Mouse (Mus musculus) thymus, adult 2 months (tissue): ENCODE data around the gene Slc6a16. TPM values are rescaled to one million over a fixed set of nuclear protein-coding genes. Genes with fewer than 3 reads are reported as not detected.

ENCODE experiments used
- DNase-seq: peaks from one replicate; pipeline ENCODE4 v3.0.0; 2021
- H3K27ac ChIP-seq: fragments of 200-500 bp; 2 replicates; pipeline ENCODE4 v1.5.1; 2012; ENCODE audit warnings: low read length, control low read depth; ENCODE audit not compliant: control insufficient read depth, insufficient read depth
- H3K27me3 ChIP-seq: fragments of 200-500 bp; 2 replicates; pipeline ENCODE4 v1.6.1; 2012; ENCODE audit warnings: mild to moderate bottlenecking, low read length, moderate library complexity, mixed read lengths; ENCODE audit not compliant: control insufficient read depth, insufficient read depth
- H3K36me3 ChIP-seq: fragments of 200-500 bp; 2 replicates; pipeline ENCODE4 v1.6.1; 2012; ENCODE audit warnings: mild to moderate bottlenecking, low read length, moderate library complexity; ENCODE audit not compliant: control insufficient read depth, insufficient read depth
- H3K4me1 ChIP-seq: fragments of 200-500 bp; replicated peaks from 2 replicates; pipeline ENCODE4 v1.6.1; 2012; ENCODE audit warnings: low read length; ENCODE audit not compliant: control insufficient read depth, insufficient read depth
- H3K4me3 ChIP-seq: fragments of 200-500 bp; 2 replicates; pipeline ENCODE4 v1.5.1; 2012; ENCODE audit warnings: mild to moderate bottlenecking, low read length, control low read depth, moderate library complexity; ENCODE audit not compliant: control insufficient read depth, insufficient read depth
- CTCF ChIP-seq: fragments of 200-500 bp; IDR thresholded peaks from 2 replicates; pipeline ENCODE4 v1.5.1; 2012; ENCODE audit warnings: mild to moderate bottlenecking, control low read depth, low read length, moderate library complexity, borderline replicate concordance; ENCODE audit not compliant: control insufficient read depth, poor library complexity, insufficient read depth; ENCODE audit errors: extremely low read depth
- POLR2A ChIP-seq: fragments of 200-500 bp; IDR thresholded peaks from 2 replicates; pipeline ENCODE4 v1.6.1; 2012; ENCODE audit warnings: mild to moderate bottlenecking, low read length, control low read depth, moderate library complexity; ENCODE audit not compliant: control insufficient read depth, poor library complexity, insufficient read depth; ENCODE audit errors: extremely low read depth
- WGBS: fragments of 180-500 bp; shearing (Covaris S2); methylation state at CpG from one replicate; pipeline ENCODE4 v1.1.7; 2018; 5-methylcytosine and 5-hydroxymethylcytosine counted together
- polyA plus RNA-seq: library from polyadenylated mRNA; depleted of rRNA; stranded (reverse); fragments of >200 nt; gene quantifications from 2 replicates; pipeline ENCODE4 v1.2.3, GENCODE M21; 2012; rRNA removed

Gene Slc6a16
- polyA plus RNA-seq, 1 experiment, result 0.30 TPM

GRCm38 (mm10) chr7:45322245-45322644 is 81.4 kb downstream of the Slc6a16 start:
- Histone ChIP-seq H3K27ac (no peak overlapping the region), H3K4me1 (no peaks in the 10 kb centered on the region), H3K4me3 (no peak overlapping the region), H3K36me3 (no peaks in the 10 kb centered on the region), H3K27me3 (no peaks in the 10 kb centered on the region)
- 91% methylated on average over 4 of the region's 4 CpGs for WGBS
- TF ChIP-seq CTCF, result no peak
- TF ChIP-seq POLR2A, result no peak
- DNase-seq, result no peak

Other genes starting within 250 kb of the Slc6a16 start
- 227 and 277 TPM in 2 replicates for gene Irf3, start 243.4 kb upstream of the Slc6a16 start, polyA plus RNA-seq
- 85.6 and 87.4 TPM in 2 replicates for gene Bcl2l12, start 242.4 kb upstream of the Slc6a16 start, polyA plus RNA-seq
- 118 and 131 TPM in 2 replicates for gene Scaf1, start 224.7 kb upstream of the Slc6a16 start, polyA plus RNA-seq
- 41.7 and 62.3 TPM in 2 replicates for gene Rras, start 223.1 kb upstream of the Slc6a16 start, polyA plus RNA-seq
- 32.7 and 43.5 TPM in 2 replicates for gene Prr12, start 188.2 kb upstream of the Slc6a16 start, polyA plus RNA-seq
- gene Nosip, start 178.7 kb upstream of the Slc6a16 start, polyA plus RNA-seq, result 159 and 165 TPM in 2 replicates
- 32.4 and 40.5 TPM in 2 replicates for gene Prrg2, start 178.4 kb upstream of the Slc6a16 start, polyA plus RNA-seq
- 22.2 and 34.9 TPM in 2 replicates for gene Rcn3, start 148.9 kb upstream of the Slc6a16 start, polyA plus RNA-seq
- 30.8 and 38.9 TPM in 2 replicates for gene Fcgrt, start 137.2 kb upstream of the Slc6a16 start, polyA plus RNA-seq
- 343 and 363 TPM in 2 replicates for gene Rps11, start 116.6 kb upstream of the Slc6a16 start, polyA plus RNA-seq
- gene Rpl13a, start 112.3 kb upstream of the Slc6a16 start, polyA plus RNA-seq, result 4,999 and 5,006 TPM in 2 replicates
- gene Gm45713, start 104.9 kb upstream of the Slc6a16 start, polyA plus RNA-seq, result 0.27 and 0.91 TPM in 2 replicates
- 177 and 207 TPM in 2 replicates for gene Flt3l, start 104.7 kb upstream of the Slc6a16 start, polyA plus RNA-seq
- 72.5 and 78.7 TPM in 2 replicates for gene Pih1d1, start 86.8 kb upstream of the Slc6a16 start, polyA plus RNA-seq
- gene Aldh16a1, start 86.5 kb upstream of the Slc6a16 start, polyA plus RNA-seq, result 97.2 and 101 TPM in 2 replicates
- gene Slc17a7, start 77.1 kb upstream of the Slc6a16 start, polyA plus RNA-seq, result 1.2 and 2.0 TPM in 2 replicates
- gene Gfy, start 61.5 kb upstream of the Slc6a16 start, polyA plus RNA-seq, result 0.09 and 0.11 TPM in 2 replicates
- not detected in 2 replicates for gene Pth2, start 60.1 kb upstream of the Slc6a16 start, polyA plus RNA-seq
- gene Ccdc155, start 36.2 kb upstream of the Slc6a16 start, polyA plus RNA-seq, result 0.32 and 0.37 TPM in 2 replicates
- gene Dkkl1, start 28.9 kb upstream of the Slc6a16 start, polyA plus RNA-seq, result 3.0 and 3.5 TPM in 2 replicates
- 5.0 and 8.5 TPM in 2 replicates for gene Tead2, start 25.3 kb upstream of the Slc6a16 start, polyA plus RNA-seq
- gene Cd37, start 2.0 kb upstream of the Slc6a16 start, polyA plus RNA-seq, result 412 and 423 TPM in 2 replicates
- 0.50 TPM in 1 of 2 replicates, not detected in the other for gene Slc6a21, start 36.4 kb downstream of the Slc6a16 start, polyA plus RNA-seq
- gene Trpm4, start 92.7 kb downstream of the Slc6a16 start, polyA plus RNA-seq, result 12.1 and 12.9 TPM in 2 replicates
- 0.56 and 9.1 TPM in 2 replicates for gene Hrc, start 94.2 kb downstream of the Slc6a16 start, polyA plus RNA-seq
- gene Ppfia3, start 125.9 kb downstream of the Slc6a16 start, polyA plus RNA-seq, result 0.65 and 0.89 TPM in 2 replicates
- gene Lin7b, start 129.5 kb downstream of the Slc6a16 start, polyA plus RNA-seq, result 0.65 and 1.0 TPM in 2 replicates
- 693 and 725 TPM in 2 replicates for gene Snrnp70, start 154.7 kb downstream of the Slc6a16 start, polyA plus RNA-seq
- 0.68 and 1.1 TPM in 2 replicates for gene Kcna7, start 164.6 kb downstream of the Slc6a16 start, polyA plus RNA-seq
- gene Ntf5, start 172.6 kb downstream of the Slc6a16 start, polyA plus RNA-seq, result 2.1 and 3.0 TPM in 2 replicates
- 0.80 and 0.96 TPM in 2 replicates for gene Lhb, start 179.7 kb downstream of the Slc6a16 start, polyA plus RNA-seq
- gene Gys1, start 193.8 kb downstream of the Slc6a16 start, polyA plus RNA-seq, result 35.2 and 35.5 TPM in 2 replicates
- gene Ruvbl2, start 197.0 kb downstream of the Slc6a16 start, polyA plus RNA-seq, result 122 and 124 TPM in 2 replicates
- gene Ftl1, start 218.8 kb downstream of the Slc6a16 start, polyA plus RNA-seq, result 2,491 and 2,656 TPM in 2 replicates
- 165 and 184 TPM in 2 replicates for gene Bax, start 225.8 kb downstream of the Slc6a16 start, polyA plus RNA-seq
- gene Tulp2, start 240.8 kb downstream of the Slc6a16 start, polyA plus RNA-seq, result 2.5 and 3.0 TPM in 2 replicates
- not detected in 2 replicates for gene Gm45808, start 245.7 kb downstream of the Slc6a16 start, polyA plus RNA-seq
- 2.3 and 2.4 TPM in 2 replicates for gene Dhdh, start 247.7 kb downstream of the Slc6a16 start, polyA plus RNA-seq